Mouse (Mus musculus): ENCODE results near the gene Nckipsd.

Nckipsd gene

GRCm38 (mm10) chr9:108808163-108808665 is at the start of gene Nckipsd:
Nckipsd (plus strand) TSS chr9:108808368.
- peak; percentile 92 for DNase-seq (ENCODE audit: low spot score)

GRCm38 (mm10) chr9:108759121-108759520 is 49.0 kb upstream of the Nckipsd start:
- no peak for DNase-seq (ENCODE audit: low spot score)

GRCm38 (mm10) chr9:108759805-108760204 is 48.4 kb upstream of the Nckipsd start:
- peak; percentile 48 for DNase-seq (ENCODE audit: low spot score)

- DNase-seq (ENCODE audit: low spot score) = no peak
Observed at GRCm38 (mm10) chr9:108761561-108761960, 46.6 kb upstream of the Nckipsd start.

- DNase-seq (ENCODE audit: low spot score) = no peak
Observed at GRCm38 (mm10) chr9:108764971-108765370, 43.2 kb upstream of the Nckipsd start.

GRCm38 (mm10) chr9:108776614-108777013 is 31.6 kb upstream of the Nckipsd start:
- no peak for DNase-seq (ENCODE audit: low spot score)

GRCm38 (mm10) chr9:108777276-108777675 is 30.9 kb upstream of the Nckipsd start:
- DNase-seq (ENCODE audit: low spot score) = no peak

GRCm38 (mm10) chr9:108780959-108781358 is 27.2 kb upstream of the Nckipsd start:
- no peak for DNase-seq (ENCODE audit: low spot score)

- no peak for DNase-seq (ENCODE audit: low spot score)
Observed at GRCm38 (mm10) chr9:108781891-108782290, 26.3 kb upstream of the Nckipsd start.

GRCm38 (mm10) chr9:108782836-108783547 is 25.2 kb upstream of the Nckipsd start:
- no peak for DNase-seq (ENCODE audit: low spot score)

- DNase-seq (ENCODE audit: low spot score) = peak; percentile 86
Observed at GRCm38 (mm10) chr9:108783548-108784463, 24.4 kb upstream of the Nckipsd start, which contains the start of gene Ip6k2. Ip6k2 (plus strand) TSS chr9:108783796.

- DNase-seq (ENCODE audit: low spot score) = no peak
Observed at GRCm38 (mm10) chr9:108785416-108785815, 22.8 kb upstream of the Nckipsd start.

- no peak for DNase-seq (ENCODE audit: low spot score)
Observed at GRCm38 (mm10) chr9:108786494-108786893, 21.7 kb upstream of the Nckipsd start.

- no peak for DNase-seq (ENCODE audit: low spot score)
Observed at GRCm38 (mm10) chr9:108787080-108787479, 21.1 kb upstream of the Nckipsd start.

GRCm38 (mm10) chr9:108788713-108789112 is 19.5 kb upstream of the Nckipsd start:
- no peak for DNase-seq (ENCODE audit: low spot score)

GRCm38 (mm10) chr9:108792307-108792706 is 15.9 kb upstream of the Nckipsd start:
- no peak for DNase-seq (ENCODE audit: low spot score)

- DNase-seq (ENCODE audit: low spot score) = no peak
Observed at GRCm38 (mm10) chr9:108792730-108793129, 15.4 kb upstream of the Nckipsd start.

GRCm38 (mm10) chr9:108795281-108795680 is 12.9 kb upstream of the Nckipsd start:
- DNase-seq (ENCODE audit: low spot score) = no peak

GRCm38 (mm10) chr9:108795762-108796161 is 12.4 kb upstream of the Nckipsd start:
- peak; percentile 34 for DNase-seq (ENCODE audit: low spot score)

- DNase-seq (ENCODE audit: low spot score) = no peak
Observed at GRCm38 (mm10) chr9:108796351-108796981, 11.7 kb upstream of the Nckipsd start.

- DNase-seq (ENCODE audit: low spot score) = no peak
Observed at GRCm38 (mm10) chr9:108797477-108797876, 10.7 kb upstream of the Nckipsd start.

GRCm38 (mm10) chr9:108798508-108799075 is 9.6 kb upstream of the Nckipsd start:
- DNase-seq (ENCODE audit: low spot score) = no peak

Measured in spleen, adult 12 weeks (tissue).